Mouse (Mus musculus): ENCODE results near the gene Ulbp1. TPM values are rescaled to one million over a fixed set of nuclear protein-coding genes. Genes with fewer than 3 reads are reported as not detected.
"Not testable (repeated sequence)": the region's sequence is repeated elsewhere in the genome, so short reads cannot be mapped to it uniquely, and the experiment has no call there.

The Ulbp1 gene
- under 1 TPM; 0.09 TPM for total RNA-seq (2021)
- long read RNA-seq, experiment 1, result 0 reads
- long read RNA-seq, experiment 2, result 0 reads

DNA sequence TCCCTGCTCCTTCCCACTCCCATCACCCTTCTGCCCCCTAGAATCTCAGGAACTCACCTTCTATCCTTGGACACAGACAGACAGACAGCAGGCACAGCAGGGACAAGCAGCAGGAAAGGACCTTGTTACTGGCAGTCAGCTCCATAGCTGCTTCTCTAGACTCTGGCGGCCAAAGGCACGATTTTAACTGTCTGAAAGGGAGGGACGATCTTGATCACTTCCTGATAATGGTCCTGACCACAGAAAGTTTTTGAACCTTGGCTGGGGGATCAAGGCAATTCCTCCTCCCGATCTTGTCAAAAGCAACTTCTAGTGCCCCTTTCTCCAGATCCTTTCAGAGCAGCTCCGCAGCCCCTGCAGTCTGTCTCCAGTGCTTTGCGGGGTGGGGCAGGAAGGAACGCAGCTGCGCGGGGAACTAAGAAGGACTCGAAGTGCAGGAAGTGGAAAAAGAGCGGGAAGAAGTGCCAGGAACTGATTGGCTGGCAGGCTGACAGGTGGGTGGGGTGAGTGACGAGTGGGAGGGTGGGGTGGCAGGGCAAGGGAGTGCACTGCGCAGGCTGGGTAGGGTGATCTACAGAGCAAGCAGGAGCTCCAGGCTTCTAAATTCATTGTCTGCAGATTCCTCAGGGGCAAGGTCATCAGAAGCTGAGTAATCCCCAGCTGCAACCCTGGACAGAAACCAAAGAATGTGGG is at the start of gene Ulbp1:
TSS of gene Ulbp1 (minus strand) at position 442 of the 693 bp plus-strand sequence.
- peak; percentile 45 for DNase-seq (ENCODE audit: low spot score)

DNA sequence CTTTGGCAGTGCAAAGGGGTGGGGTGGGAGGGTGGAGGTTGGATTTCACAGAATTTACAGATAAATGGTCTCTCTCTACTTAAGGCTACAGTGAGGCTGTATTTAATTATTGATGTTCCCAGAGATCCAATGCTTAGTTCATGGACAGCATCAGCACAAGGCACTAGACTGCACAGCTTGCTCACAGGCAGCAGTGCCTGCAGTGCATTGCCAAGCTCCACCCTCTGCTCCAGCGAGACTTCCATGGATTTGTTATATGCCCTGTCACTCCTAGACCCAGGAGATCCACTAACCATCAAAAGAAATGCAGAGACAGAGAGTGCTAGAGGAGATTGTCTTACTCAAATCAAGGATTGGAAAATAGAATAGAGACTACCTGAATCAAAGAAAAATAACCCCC is 24.7 kb upstream of the Ulbp1 start:
- DNase-seq (ENCODE audit: low spot score), result not testable (repeated sequence)

DNA sequence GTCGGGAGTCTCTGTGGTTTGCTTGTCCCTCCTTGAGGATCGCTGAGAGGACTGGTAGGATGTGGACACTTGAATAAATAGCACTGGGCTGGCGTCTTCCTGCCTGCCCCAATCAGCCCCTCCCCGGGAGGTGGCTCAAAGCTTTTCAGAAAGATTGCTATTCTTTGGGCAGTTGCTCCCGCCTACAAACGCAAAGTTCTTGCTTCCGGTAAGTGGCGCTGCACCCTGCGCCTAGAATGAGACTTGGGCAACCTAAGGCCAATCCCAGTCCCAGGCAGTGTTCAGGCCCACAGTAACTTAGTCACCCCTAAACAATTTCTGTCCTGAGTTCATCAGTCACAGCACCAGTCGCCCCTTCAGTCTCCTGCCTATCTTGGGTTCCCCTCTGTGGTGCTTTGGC is 18.9 kb upstream of the Ulbp1 start:
- not testable (repeated sequence) for DNase-seq (ENCODE audit: low spot score)

DNA sequence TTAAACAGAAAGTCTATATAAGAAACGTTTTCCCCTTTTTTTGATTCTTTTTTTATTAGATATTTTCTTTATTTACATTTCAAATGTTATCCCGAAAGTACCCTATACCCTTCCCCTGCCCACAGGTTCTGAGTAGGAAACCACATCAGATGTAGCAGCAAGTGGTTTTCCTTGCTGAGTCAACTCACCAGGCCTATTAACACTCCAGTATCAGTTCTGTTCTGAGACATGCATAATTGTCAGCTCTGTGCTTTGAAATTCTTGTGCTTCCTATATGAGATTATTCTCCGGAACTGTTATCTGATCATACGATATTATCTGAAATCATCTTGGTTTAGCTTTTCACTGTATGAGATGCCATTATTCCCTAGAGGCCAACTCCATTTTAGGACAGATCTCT is 10.2 kb upstream of the Ulbp1 start:
- DNase-seq (ENCODE audit: low spot score), result no peak

DNA sequence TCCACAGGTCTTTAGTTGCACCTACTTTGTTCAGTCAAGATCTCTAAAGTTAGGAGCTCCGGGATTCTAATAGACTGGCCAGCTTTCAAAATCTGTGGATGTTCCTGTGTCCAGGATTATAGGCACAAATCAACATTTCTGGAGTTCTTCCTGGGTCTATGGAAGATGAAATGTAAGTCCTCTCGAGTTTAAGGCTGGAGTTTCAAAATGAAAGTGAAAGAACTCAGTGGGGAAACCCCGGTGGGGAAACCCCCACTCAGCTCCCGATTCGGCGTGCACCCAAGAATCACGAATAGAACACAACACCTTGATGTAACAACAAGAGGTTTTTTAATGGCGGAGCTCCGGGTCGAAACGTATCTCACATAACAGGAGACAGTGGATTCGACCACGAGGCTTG is 787 bp upstream of the Ulbp1 start:
- DNase-seq (ENCODE audit: low spot score), result not testable (repeated sequence)

DNA sequence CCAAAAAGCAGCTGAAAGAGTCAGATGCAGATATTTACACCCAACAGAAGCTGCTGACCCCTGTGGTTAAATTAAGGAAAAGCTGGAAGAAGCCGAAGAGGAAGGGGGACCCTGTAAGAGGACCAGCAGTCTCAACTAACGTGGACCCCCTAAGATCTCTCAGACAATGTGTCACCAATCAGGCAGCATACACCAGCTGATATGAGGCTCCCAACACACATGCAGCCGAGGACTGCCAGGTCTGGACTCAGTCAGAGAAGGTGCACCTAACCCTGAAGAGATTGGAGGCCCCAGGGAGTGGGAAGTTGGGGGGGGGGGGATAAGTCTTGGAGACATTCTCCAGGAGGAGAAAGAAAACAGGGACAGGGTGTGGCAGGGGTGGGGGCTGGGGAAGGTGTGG is 1.8 kb downstream of the Ulbp1 start:
- no peak for DNase-seq (ENCODE audit: low spot score)

DNA sequence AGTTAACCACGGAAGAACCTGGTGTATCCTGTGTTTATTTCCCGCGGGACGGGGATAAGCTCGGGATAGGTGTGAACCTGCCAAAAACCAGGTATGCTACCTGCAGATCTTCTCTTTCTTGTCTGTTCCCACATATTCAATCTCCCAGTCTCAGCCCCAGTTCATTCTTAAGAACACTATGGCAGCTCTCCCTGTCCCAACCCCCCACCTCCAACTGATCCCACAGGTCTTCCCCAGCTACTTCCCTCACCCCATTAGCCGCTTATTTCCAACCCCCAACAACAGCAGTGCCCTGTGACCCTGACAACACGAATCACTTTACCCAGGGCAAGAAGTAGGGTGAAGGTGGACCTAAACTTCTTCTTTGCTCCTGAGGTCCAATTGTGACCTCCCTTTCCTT is 3.0 kb downstream of the Ulbp1 start:
- no peak for DNase-seq (ENCODE audit: low spot score)

DNA sequence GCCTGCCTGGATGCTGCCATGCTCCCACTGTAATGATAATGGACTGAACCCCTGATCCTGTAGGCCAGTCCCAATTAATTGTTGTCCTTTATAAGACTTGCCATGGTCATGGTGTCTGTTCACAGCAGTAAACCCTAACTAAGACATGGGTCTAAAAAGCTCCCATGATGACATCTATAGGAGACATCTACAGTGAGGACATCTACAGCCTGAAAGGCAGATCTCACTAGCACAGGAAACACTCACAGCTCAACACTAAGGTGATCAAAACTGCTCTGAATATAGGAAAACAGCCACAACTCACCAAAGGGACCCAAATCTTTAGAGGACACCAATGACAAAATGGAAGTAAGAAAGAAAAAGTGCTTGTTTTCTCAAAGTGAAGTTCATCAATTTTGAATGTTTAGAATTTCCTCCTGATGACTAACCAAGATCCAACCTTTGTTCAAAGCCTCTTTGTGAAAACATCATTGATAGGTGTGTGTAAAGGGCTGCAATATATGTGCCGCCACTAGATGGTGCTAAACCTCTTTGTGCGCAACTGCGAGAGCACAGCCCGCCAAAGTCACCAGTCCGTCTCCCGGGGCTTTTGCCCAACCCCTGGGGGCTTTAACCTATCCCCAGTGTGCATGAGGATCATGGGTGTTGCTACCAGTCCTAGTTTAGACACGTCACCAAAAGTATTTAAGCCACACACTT is 3.6 kb downstream of the Ulbp1 start:
- peak; percentile 32 for DNase-seq (ENCODE audit: low spot score)

DNA sequence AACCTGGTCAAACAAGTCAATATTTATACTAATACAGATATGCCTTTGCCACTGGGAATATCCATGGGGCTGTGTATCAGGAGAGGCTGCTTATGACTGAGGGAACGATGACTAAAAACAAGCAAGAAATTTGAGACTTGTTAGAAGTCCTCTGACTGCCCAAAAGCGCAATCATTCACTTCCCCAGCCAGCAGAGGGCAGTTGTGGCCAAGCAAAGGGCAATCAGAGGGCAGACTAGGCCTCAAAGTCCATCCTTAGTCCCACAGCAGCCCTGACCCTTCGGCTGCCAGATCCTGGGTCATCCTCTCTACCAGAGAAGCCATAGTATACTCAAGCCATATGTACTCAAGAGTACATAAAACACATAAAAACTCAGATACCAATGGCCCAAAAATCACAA is 11.4 kb downstream of the Ulbp1 start:
- DNase-seq (ENCODE audit: low spot score), result no peak

DNA sequence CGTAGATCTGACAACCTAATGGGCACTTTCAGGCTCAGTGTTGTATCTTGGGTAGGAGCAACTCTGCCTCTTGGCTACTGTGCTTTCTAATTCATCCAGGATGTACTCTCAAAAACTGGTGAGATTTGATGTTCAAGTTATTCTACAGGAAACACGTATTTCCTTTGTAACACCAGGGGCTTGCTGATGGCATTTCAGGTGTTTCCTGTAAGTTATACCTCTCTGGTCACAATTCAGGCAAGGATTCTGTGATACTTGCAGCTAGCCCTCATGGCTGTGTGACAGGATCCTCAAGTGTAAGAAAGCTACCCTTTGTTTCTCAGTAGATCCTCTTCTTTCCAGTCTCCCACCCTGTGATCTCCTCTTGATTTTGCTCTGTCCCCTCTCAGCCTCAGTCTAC is 34.5 kb downstream of the Ulbp1 start:
- no peak for DNase-seq (ENCODE audit: low spot score)

DNA sequence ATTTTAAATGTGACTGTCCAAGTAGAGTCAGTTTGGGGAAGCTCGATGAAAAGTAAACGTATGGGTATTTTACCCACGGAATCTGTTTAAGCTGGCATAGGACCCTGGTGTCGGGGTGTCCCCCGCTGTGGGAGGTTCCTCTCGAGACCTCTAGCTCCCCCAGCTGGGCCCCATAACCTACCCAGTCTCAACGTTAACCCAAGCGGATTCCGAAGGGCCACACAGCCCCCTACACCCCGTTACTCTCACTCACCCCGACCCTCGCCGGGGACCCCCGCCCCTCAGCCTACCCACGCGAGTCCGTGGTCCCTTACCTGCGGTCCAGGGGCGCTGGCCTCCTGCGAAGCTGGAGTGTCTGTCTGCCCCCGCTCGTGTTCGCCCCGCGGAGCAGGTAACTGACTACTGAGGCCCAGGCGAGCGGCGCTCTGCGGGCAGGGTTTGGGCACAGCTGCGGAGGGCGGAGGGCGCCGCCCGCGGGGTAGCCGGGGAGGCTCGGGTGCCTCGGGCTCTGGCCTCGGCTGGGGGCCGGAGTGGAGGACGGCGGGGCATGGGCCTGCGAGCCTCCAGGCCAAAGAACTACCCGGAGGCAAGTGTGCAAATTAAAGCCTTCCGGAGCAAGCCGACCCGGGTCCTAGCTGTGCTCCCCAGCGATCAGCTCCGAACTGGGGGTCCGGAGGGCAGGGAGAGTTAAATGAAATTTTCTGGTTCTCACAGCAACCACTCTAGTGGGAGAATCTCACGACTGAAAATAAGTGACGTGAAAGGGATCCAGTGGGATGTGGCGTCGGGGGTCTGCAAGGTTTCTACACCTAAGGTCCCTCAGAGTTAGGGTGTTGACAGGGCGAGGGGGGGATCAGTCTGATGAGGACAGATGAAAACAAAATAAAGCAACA is 80.0 kb downstream of the Ulbp1 start:
- DNase-seq (ENCODE audit: low spot score), result no peak

DNA sequence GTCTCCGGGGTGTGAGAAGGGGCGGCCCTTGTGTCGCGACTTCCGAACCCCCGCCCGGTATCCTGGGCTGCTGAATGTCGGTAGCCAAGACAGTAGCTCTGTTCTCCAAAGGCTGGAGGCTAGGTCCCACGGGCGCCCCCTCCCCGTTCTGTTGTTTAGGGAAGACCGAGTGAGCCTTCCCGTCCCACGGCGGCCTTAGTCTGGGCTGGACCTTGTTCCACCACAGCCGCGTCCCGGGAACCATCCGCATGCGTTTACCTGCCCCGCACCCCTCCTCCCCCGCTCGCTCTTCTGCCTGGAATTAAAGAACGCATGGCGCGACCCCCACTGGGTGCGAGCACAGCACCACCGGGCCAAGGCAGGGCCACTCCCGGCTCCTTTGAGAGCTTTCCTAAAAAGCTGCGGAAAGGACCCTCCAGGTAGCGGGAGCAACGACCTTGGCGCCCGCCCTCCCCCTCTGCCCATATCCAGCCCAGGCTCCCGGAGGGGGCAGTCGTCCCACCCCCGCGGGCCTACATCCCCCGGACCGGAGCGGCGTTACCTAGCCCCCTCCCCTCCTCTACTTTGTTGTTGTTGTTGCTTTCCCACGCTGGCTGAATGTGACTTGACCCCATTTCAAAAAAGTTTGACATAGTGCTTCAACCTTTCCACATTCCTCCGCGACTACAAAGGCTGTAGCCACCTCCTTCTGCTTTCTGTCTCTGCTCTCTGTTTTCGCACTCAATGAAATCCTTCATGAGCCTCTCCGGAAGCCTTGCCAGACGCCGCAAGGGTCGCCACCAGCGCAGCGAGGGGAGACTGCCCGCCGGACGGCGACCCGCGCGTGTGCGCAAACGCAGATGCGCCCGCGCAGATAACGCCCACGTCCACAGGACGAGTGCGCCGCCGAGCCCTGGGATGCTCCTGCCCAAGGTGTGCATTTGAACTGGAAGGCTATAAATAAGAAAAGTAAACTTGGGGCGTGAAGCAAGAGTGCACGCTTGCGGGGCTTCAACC is 81.2 kb downstream of the Ulbp1 start:
- no peak for DNase-seq (ENCODE audit: low spot score)

DNA sequence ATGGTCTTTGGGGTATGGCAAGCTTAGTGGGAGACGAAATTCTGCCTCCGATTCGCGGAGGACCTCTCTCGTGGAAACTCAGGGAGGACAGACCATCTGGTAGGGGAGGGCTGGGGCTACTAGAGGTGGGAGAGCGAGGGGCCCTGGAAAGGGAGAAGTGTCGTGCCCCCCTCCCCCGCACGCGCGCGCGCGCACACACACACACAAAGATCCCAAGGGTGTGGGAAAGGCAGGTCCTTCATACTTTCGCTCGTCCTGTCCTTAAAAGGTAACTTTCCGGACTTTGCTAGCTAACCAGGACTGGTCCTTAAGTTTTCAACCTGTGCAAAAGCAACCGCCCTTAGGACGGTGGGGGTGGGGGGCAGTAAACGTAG is 81.9 kb downstream of the Ulbp1 start:
- DNase-seq (ENCODE audit: low spot score), result no peak

DNA sequence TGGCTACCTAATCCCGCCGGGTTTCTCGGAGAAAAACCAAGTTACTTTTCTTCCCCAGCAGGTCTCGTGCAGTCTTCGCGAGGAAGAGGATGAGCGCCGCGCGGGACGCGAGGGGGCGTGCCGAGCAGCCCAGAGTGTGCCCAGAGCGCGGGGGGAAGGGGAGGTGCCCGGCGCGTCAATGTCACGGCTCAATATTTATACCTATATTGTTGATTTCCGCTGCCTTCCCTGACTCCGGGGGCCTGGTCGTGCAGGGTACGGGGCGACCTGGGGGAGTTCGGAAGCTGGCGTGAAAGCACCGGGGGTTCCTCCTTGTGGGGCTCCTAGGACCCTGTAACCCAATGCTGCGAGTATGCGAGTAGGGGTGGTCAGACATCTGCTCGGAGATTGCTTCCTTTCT is 82.3 kb downstream of the Ulbp1 start:
- no peak for DNase-seq (ENCODE audit: low spot score)

Other genes starting within 250 kb of the Ulbp1 start
- gene Lrp11, start 116.2 kb upstream of the Ulbp1 start, total RNA-seq (2021), result 1 to 10 TPM; 1.6 to 1.7 TPM
- 1 to 10 TPM; 5.8 TPM for gene Nup43, start 193.9 kb upstream of the Ulbp1 start, total RNA-seq (2021)
- gene Pcmt1, start 207.5 kb upstream of the Ulbp1 start, total RNA-seq (2021), result 100 to 1,000 TPM; 107 to 120 TPM
- 10 to 100 TPM in 1 of 2 experiments, 1 to 10 TPM in 1; 8.3 to 11.1 TPM for gene Lats1, start 207.6 kb upstream of the Ulbp1 start, total RNA-seq (2021)